Mouse (Mus musculus) embryo, embryonic 11.5 days (tissue): ENCODE results near the gene Zik1.

Experiments
- DNase-seq: peaks from one replicate; pipeline ENCODE4 v3.0.0-alpha.2; 2012; ENCODE audit warnings: low read depth, low spot score

Zik1 gene

GRCm38 (mm10) chr7:10494786-10495521 lies at the start of gene Zik1:
TSS of gene Zik1 (minus strand) at chr7:10495394.
- peak; percentile 67 for DNase-seq

GRCm38 (mm10) chr7:10495578-10495977 lies 384 bp upstream of the Zik1 start:
- DNase-seq = no peak

GRCm38 (mm10) chr7:10480588-10481233 lies 14.5 kb downstream of the Zik1 start:
- no peak for DNase-seq

GRCm38 (mm10) chr7:10479813-10480212 lies 15.4 kb downstream of the Zik1 start:
- DNase-seq = no peak

- no peak for DNase-seq
Measured at GRCm38 (mm10) chr7:10458166-10458565, 37.0 kb downstream of the Zik1 start.

- no peak for DNase-seq
Measured at GRCm38 (mm10) chr7:10443031-10443430, 52.2 kb downstream of the Zik1 start, which contains the start of gene Vmn1r67. TSS of gene Vmn1r67 (plus strand) at chr7:10443331.
